Mouse (Mus musculus) testis, postnatal 14 days (tissue): Measurements from ENCODE around the gene Armt1.
"Not testable (repeated sequence)": the region's sequence is repeated elsewhere in the genome, so short reads cannot be mapped to it uniquely, and the experiment has no call there.

Experiments
- DNase-seq: peaks from one replicate; pipeline ENCODE4 v3.0.0; 2021; ENCODE audit warnings: low spot score

Armt1 gene

GRCm38 (mm10) chr10:4433871-4434270 is 1.6 kb downstream of the Armt1 start:
- not testable (repeated sequence) for DNase-seq

DNA sequence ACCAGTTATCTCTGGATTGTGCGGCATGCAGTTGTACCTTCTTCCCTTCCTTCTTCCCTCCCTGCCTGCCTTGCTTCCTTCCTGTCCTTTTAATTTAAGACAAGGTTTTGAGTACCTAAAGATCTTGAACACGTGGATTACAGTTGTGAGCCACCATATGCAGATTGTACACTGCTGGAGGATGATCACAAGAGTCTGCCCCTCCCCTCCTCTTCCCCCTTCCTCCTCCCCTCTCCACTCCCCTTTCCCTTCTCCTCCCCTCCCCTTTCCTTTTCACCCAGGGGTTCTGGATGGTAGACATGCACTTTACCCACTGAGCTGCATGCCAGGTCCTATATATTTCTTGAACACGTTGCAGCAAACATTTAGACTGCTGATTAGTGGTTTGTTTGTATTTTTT is 3.1 kb downstream of the Armt1 start:
- no peak for DNase-seq

DNA sequence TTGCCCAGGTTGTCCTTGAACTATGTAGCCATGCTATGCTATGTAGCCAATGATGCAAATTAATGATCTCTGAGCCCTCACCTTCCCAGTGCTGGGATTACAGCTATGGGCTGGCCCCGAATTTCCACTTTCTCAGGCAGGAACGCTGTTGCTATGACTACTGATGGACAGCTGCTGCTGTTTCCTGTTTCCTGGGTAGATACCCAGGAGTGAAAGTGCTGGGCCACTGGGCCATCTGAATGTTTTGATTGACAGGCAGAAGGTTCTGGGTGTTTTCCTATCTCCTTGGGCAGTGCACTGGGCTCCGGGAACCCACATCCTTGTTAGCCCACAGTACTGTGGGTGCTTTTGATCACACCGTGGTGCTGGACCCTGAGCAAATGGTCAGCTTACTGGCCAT is 24.1 kb downstream of the Armt1 start:
- DNase-seq, result no peak

DNA sequence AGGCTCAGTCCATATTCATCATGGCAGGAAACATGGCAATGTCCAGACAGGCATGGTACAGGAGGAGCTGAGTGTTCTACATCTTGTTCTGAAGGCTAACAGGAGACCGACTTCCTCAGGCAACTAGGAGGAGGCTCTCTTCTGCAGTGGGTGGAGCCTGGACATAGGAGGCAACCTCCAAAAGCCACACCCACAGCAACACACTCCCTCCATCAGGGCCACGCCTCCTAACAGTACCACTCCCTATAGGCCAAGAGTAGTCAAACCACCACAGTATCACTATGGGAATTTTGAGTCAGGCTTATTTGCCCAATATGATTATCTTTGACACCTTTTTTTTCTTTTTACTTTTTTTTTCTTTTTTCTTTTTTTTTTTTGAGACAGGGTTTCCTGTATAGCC is 27.9 kb downstream of the Armt1 start:
- no peak for DNase-seq

GRCm38 (mm10) chr10:4465799-4466198 is 33.5 kb downstream of the Armt1 start:
- DNase-seq, result no peak

GRCm38 (mm10) chr10:4469406-4469805 is 37.1 kb downstream of the Armt1 start:
- no peak for DNase-seq

DNA sequence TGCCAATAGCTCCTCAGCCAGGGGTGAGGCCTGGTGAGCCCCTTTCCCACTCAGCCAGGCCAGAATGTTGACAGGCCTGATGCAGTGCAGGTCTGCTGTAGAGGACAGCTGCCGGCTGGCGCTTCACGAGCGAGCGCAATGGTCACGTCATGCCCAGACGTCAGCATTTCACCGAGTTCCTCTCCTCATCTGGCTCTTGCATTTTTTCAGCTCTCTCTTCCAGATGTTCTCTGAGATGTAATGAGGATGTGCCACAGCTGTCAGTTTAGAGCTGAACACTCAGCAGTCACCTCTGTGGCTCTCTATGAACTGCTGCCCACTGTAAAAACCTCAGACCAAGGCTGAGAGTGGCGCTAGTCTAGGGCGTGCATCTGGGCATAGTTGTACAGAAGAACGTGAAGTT is 41.3 kb downstream of the Armt1 start:
- no peak for DNase-seq

GRCm38 (mm10) chr10:4475431-4475830 is 43.2 kb downstream of the Armt1 start:
- no peak for DNase-seq

DNA sequence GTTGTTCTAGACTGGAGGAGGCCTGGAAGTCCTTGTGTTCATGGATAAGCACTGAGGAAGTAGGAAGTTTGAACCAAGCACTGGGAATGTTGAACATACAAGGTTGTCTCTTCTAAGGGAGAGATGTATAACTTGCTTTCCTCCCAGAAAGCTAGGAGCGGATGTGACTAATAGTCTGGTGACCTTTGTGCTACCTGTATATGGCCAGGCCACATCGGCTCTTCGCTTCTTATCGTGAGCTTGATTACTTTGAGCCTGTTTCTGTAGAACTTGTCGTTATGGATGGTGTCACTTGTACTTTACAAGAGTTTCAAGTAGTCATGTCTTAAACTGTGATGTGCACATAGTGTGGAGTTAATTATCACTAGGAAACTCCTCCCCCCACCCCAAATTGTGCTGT is 44.3 kb downstream of the Armt1 start:
- no peak for DNase-seq

GRCm38 (mm10) chr10:4480929-4481328 is 48.7 kb downstream of the Armt1 start:
- no peak for DNase-seq

GRCm38 (mm10) chr10:4481695-4482094 is 49.4 kb downstream of the Armt1 start:
- DNase-seq, result peak; percentile 36

- DNase-seq, result peak; percentile 53
These were observed 50.1 kb downstream of the Armt1 start, which contains the start of gene Ccdc170 for GRCm38 (mm10) chr10:4482355-4482754. Gene Ccdc170 (plus strand): TSS chr10:4482502.

- no peak for DNase-seq
These were observed 51.6 kb downstream of the Armt1 start for GRCm38 (mm10) chr10:4483848-4484247.

DNA sequence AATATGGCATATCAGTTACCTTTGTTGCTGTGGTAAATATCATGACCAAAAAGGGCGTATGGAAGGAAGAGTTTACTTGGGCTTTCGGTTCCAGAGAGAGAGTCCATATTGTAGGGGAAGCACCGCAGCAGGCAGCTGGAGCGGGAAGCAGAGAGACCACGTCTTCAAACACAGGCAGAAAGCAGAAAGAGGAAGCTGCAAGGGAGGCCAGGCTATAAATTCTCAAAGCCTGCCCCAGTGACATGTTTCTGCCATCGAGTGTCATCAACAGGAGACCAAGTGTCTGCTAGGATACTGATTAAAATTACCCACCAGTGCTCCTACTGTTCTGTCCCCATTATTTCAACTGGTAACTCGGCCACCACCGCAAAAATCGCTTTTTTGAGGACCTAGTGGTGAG is 52.7 kb downstream of the Armt1 start:
- DNase-seq, result no peak

DNA sequence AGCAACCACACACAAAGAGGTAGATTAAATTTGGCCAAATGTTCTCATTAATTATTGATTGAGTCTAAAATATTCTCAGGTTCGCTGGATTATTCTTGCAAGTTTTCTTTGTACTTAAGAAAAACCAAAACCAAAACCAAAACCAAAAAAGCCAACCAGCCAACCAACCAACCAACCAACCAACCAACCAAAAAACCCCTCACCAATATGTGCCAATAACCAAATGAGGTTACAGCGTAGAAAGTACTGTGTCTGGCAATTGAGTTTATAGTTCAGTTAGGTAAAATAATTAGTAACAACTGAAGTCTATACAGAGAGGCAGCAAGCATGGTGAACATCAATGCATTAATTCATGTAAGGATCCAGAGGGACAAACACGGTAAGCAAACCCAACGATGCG is 57.6 kb downstream of the Armt1 start:
- DNase-seq, result no peak

GRCm38 (mm10) chr10:4491281-4491680 is 59.0 kb downstream of the Armt1 start:
- DNase-seq, result no peak

- DNase-seq, result no peak
These were observed 59.8 kb downstream of the Armt1 start for GRCm38 (mm10) chr10:4492045-4492444.

DNA sequence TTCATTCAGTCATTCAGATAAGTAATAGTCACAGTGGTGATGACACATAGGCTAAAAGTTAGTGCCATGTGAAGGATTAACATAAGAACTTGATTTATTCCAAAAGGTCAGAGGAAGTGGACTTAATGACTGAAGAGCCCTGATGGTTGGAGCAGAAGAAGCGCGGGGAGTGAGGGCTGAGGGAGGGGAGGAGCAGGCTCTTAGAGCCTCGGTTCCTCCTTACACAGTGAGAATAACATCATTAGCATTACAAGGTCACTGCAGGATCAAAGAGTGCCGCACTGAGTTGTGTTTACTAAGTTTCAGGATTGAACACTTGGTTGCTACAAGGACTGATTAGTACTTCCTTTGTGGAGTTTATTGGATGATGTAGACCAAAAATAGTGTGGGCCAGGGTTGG is 60.6 kb downstream of the Armt1 start:
- no peak for DNase-seq

DNA sequence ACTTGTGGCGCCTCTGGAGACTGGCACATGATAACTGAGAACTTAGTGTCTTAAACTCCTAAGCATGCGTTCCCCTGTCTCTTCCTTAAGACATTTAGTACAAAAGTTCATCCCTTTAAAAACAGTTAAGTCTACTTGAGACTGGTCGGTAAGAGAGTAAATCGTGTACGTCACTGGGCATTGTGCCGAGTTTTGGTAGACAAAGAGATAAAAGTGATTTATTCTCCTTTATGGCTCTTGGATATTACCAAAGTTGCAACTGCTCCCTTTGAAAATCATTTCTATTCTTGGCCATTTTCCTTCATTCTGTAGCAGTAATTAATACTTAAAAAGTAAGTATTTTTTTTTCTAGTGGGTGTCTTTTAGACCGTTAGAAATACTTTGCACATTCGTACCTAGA is 71.0 kb downstream of the Armt1 start:
- DNase-seq, result no peak
